In genomic region chr5:140723822-140724221, GRCm38 (mm10) we compare ENCODE assay signal across 11 mouse cellular contexts. TPM values are rescaled to one million over a fixed set of nuclear protein-coding genes. Genes with fewer than 3 reads are reported as not detected.
A peak's percentile ranks its signal among the peaks of the same experiment; 100 is the strongest.
DNase-seq lines count a peak whose midpoint lies in the region; ATAC-seq and TF ChIP-seq lines count a peak whose summit lies in the region.
"Had no signal": no experiment of that assay in that cellular context is flagged by ENCODE, and none has a peak within 500 bp of the region (broad histone marks: within the 10 kb centered on the region; RNA-seq: fewer than 3 reads in every experiment).

Gene Amz1 (plus strand): TSS chr5:140724127.

- no peak within 1 kb of the TSS for H3K9ac ChIP-seq in limb, embryonic 11.5 days (ENCODE audit: low read length)
- H3K9ac ChIP-seq in forebrain, postnatal 0 days: 0 out of 2 replicates have a peak within 1 kb of the TSS, but pooled peaks have one; percentile 11
- H3K9ac ChIP-seq in liver, embryonic 11.5 days (ENCODE audit: low read depth, low read length): no peak within 1 kb of the TSS
- H3K9ac ChIP-seq: embryonic facial prominence, embryonic 12.5 days; heart, embryonic 13.5 days had no signal

- 85% methylated on average over 13 of the region's 13 CpGs for WGBS in limb, embryonic 11.5 days
- 87% methylated on average over 13 of the region's 13 CpGs for WGBS in limb, embryonic 10.5 days
- 13% methylated on average over 13 of the region's 13 CpGs for WGBS in forebrain, postnatal 0 days
- WGBS in liver, embryonic 11.5 days: 77% methylated on average over 13 of the region's 13 CpGs

- intact Hi-C loops in left cerebral cortex, adult 2 months (cut with DNase I): no loop called here

- TF ChIP-seq CTCF in forebrain, postnatal 0 days (IDR thresholded peaks at IDR 0.05; ENCODE audit: low read depth): peak; percentile 35; the same call in 1 of the 2 replicates
- TF ChIP-seq CTCF in left cerebral cortex, adult 2 months (IDR thresholded peaks at IDR 0.05): peak; percentile 3

- H3K27me3 ChIP-seq in limb, embryonic 11.5 days (ENCODE audit: control insufficient read depth, insufficient read depth, low read length): no peaks in the 10 kb centered on the region
- no peaks in the 10 kb centered on the region for H3K27me3 ChIP-seq in limb, embryonic 10.5 days (ENCODE audit: low read depth, poor library complexity, severe bottlenecking)
- no peaks in the 10 kb centered on the region for H3K27me3 ChIP-seq in forebrain, postnatal 0 days (ENCODE audit: insufficient read depth, low read length)
- H3K27me3 ChIP-seq in liver, embryonic 11.5 days (replicated peaks; ENCODE audit: control insufficient read depth, insufficient read depth, low read length): no peaks in the 10 kb centered on the region; the same call in 1 of the 2 replicates
- H3K27me3 ChIP-seq: embryonic facial prominence, embryonic 12.5 days had no signal

- no peak within 1 kb of the TSS for H3K4me3 ChIP-seq in limb, embryonic 11.5 days (ENCODE audit: low read depth, low read length)
- no peak within 1 kb of the TSS for H3K4me3 ChIP-seq in limb, embryonic 10.5 days
- H3K4me3 ChIP-seq in forebrain, postnatal 0 days (ENCODE audit: low read depth, low read length): peak within 1 kb of the TSS; percentile 7; the same call in 1 of the 2 replicates
- H3K4me3 ChIP-seq in left cerebral cortex, adult 2 months: peak within 1 kb of the TSS; percentile 30
- H3K4me3 ChIP-seq in liver, embryonic 11.5 days (ENCODE audit: low read depth, low read length): no peak within 1 kb of the TSS
- H3K4me3 ChIP-seq: embryonic facial prominence, embryonic 12.5 days; heart, embryonic 13.5 days had no signal

- peaks cover 2% of the 10 kb centered on the region; the same call in 1 of the 2 replicates for H3K36me3 ChIP-seq in limb, embryonic 11.5 days (ENCODE audit: control insufficient read depth, insufficient read depth, low read length)
- peaks cover 12% of the 10 kb centered on the region for H3K36me3 ChIP-seq in limb, embryonic 10.5 days
- H3K36me3 ChIP-seq in forebrain, postnatal 0 days (ENCODE audit: insufficient read depth): peaks cover 6% of the 10 kb centered on the region
- H3K36me3 ChIP-seq in liver, embryonic 11.5 days (ENCODE audit: control insufficient read depth, insufficient read depth, low read length): peaks cover 5% of the 10 kb centered on the region; the same call in 1 of the 2 replicates

- H3K4me1 ChIP-seq in limb, embryonic 11.5 days (ENCODE audit: control insufficient read depth, insufficient read depth, low read length): no peaks in the 10 kb centered on the region
- H3K4me1 ChIP-seq in limb, embryonic 10.5 days: no peaks in the 10 kb centered on the region
- peaks cover 14% of the 10 kb centered on the region for H3K4me1 ChIP-seq in forebrain, postnatal 0 days (ENCODE audit: insufficient read depth)
- H3K4me1 ChIP-seq in liver, embryonic 11.5 days (replicated peaks; ENCODE audit: control insufficient read depth, insufficient read depth, low read length): peaks cover 12% of the 10 kb centered on the region
- H3K4me1 ChIP-seq: embryonic facial prominence, embryonic 12.5 days; heart, embryonic 13.5 days had no signal

- no peak within 1 kb of the TSS for H3K27ac ChIP-seq in limb, embryonic 11.5 days (replicated peaks; ENCODE audit: low read depth, low read length)
- no peak within 1 kb of the TSS for H3K27ac ChIP-seq in limb, embryonic 10.5 days
- peak within 1 kb of the TSS; percentile 45 for H3K27ac ChIP-seq in forebrain, postnatal 0 days (ENCODE audit: low read depth, low read length)
- H3K27ac ChIP-seq in left cerebral cortex, adult 2 months: peak within 1 kb of the TSS; percentile 40
- no peak within 1 kb of the TSS for H3K27ac ChIP-seq in liver, embryonic 11.5 days (ENCODE audit: low read depth, low read length)
- H3K27ac ChIP-seq: embryonic facial prominence, embryonic 12.5 days; heart, embryonic 13.5 days had no signal

- H3K4me2 ChIP-seq in limb, embryonic 11.5 days (ENCODE audit: low read depth, severe bottlenecking): no peak within 1 kb of the TSS
- peak within 1 kb of the TSS; percentile 37 for H3K4me2 ChIP-seq in forebrain, postnatal 0 days (ENCODE audit: low read depth)
- no peak within 1 kb of the TSS for H3K4me2 ChIP-seq in liver, embryonic 11.5 days
- H3K4me2 ChIP-seq: embryonic facial prominence, embryonic 12.5 days; heart, embryonic 13.5 days had no signal

- H3K9me3 ChIP-seq in limb, embryonic 11.5 days (ENCODE audit: control insufficient read depth, low read length): no peaks in the 10 kb centered on the region
- H3K9me3 ChIP-seq in limb, embryonic 10.5 days (replicated peaks): no peaks in the 10 kb centered on the region
- no peaks in the 10 kb centered on the region for H3K9me3 ChIP-seq in forebrain, postnatal 0 days (ENCODE audit: low read length)
- no peaks in the 10 kb centered on the region for H3K9me3 ChIP-seq in liver, embryonic 11.5 days (ENCODE audit: control insufficient read depth, low read length)
- H3K9me3 ChIP-seq: embryonic facial prominence, embryonic 12.5 days; heart, embryonic 13.5 days had no signal

- DNase-seq in limb, embryonic 11.5 days (ENCODE audit: low spot score): no peak
- DNase-seq in limb, embryonic 10.5 days (ENCODE audit: low spot score): no peak
- DNase-seq in forebrain, postnatal 0 days: peak; percentile 89
- peak; percentile 67 to 75 for DNase-seq in left cerebral cortex, adult 2 months (ENCODE audit: extremely low spot score in 1 of 2, low spot score in 2 of 2)
- DNase-seq in right cerebral cortex, adult 18-20 months: peak; percentile 78
- DNase-seq in liver, embryonic 11.5 days (ENCODE audit: low spot score): no peak
- DNase-seq in urinary bladder, postnatal 10 days (ENCODE audit: low spot score): no peak
- no peak for DNase-seq in gastrocnemius, postnatal 10 days
- DNase-seq: kidney, postnatal 36 days had no signal

- ATAC-seq in limb, embryonic 11.5 days (ENCODE audit: insufficient number of reproducible peaks, low FRiP score, low TSS enrichment, low read depth): 0 out of 2 replicates have a peak, but pooled peaks have one; percentile 21
- ATAC-seq in forebrain, postnatal 0 days: peak; percentile 90
- ATAC-seq in liver, embryonic 11.5 days (replicated peaks; ENCODE audit: low FRiP score): no peak

RNA-seq across cellular contexts. Expression of gene Amz1, which starts in this region (rescaled TPM):
- polyA plus RNA-seq in limb, embryonic 11.5 days (2014; fragmentation: Nextera tagmentation; extraction: Ambion mirVana): 0.52 and 0.71 TPM in 2 replicates
- 0.88 and 1.1 TPM in 2 replicates for polyA plus RNA-seq in limb, embryonic 10.5 days (2016; fragmentation: Nextera tagmentation; extraction: Ambion mirVana)
- 12.1 and 12.2 TPM in 2 replicates for total RNA-seq in forebrain, postnatal 0 days (2014; rRNA removed)
- polyA plus RNA-seq in forebrain, postnatal 0 days (2015; fragmentation: Nextera tagmentation; extraction: Ambion mirVana): 8.7 and 14.2 TPM in 2 replicates
- total RNA-seq in left cerebral cortex, adult 2 months (2021): 10 to 100 TPM; 16.2 to 20.2 TPM
- 1.2 and 2.0 TPM in 2 replicates for polyA plus RNA-seq in liver, embryonic 11.5 days (2014; fragmentation: Nextera tagmentation; extraction: Ambion mirVana)
- total RNA-seq in gastrocnemius, postnatal 10 days (2021): 1 to 10 TPM in 1 of 2 experiments, under 1 TPM in 1; 0.45 to 1.1 TPM

Comparison
In these comparisons a context has a peak if more than half of its experiments do, and no peak if none do; other contexts are left out.
1. Peak in ATAC-seq in limb, embryonic 11.5 days; RNA of the gene not detected or under 1 TPM.
2. DNase-seq: peak in forebrain, postnatal 0 days (single experiment), left cerebral cortex, adult 2 months (2 of 2) and right cerebral cortex, adult 18-20 months (single experiment); none in limb, embryonic 11.5 days (single experiment), limb, embryonic 10.5 days (single experiment), liver, embryonic 11.5 days (single experiment), urinary bladder, postnatal 10 days (single experiment) and gastrocnemius, postnatal 10 days (single experiment).
3. H3K27ac ChIP-seq: peak in forebrain, postnatal 0 days (single experiment) and left cerebral cortex, adult 2 months (single experiment); none in limb, embryonic 11.5 days (single experiment), limb, embryonic 10.5 days (single experiment) and liver, embryonic 11.5 days (single experiment).
4. H3K4me3 ChIP-seq: peak in forebrain, postnatal 0 days (single experiment) and left cerebral cortex, adult 2 months (single experiment); none in limb, embryonic 11.5 days (single experiment), limb, embryonic 10.5 days (single experiment) and liver, embryonic 11.5 days (single experiment).